Mouse (Mus musculus) right cerebral cortex, postnatal 14 days (tissue): ENCODE results near the gene Stim2.
A peak's percentile ranks its signal among the peaks of the same experiment; 100 is the strongest.

Experiments
- DNase-seq: peaks from one replicate; pipeline ENCODE4 v3.0.0; 2022

Stim2 gene

DNA sequence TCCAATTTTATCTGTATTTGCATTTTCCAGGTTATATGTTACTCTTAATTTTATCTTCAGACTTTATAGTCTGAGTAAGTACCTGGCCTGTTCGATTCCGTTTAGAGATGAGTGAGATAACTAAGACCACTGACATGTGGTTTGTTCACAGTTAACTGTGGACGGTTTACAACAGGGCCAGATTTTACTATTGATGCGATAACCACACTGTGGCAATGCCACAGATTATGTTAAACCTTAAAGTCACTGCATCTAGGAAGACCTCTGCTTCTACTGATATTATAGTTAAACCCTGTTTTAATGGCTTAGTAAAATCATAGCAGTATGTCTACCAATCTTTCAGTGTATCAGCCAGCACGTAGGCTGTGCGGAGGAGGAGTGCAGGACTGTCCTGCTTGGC, 53.9 kb downstream of the Stim2 start:
- DNase-seq: no peak

DNA sequence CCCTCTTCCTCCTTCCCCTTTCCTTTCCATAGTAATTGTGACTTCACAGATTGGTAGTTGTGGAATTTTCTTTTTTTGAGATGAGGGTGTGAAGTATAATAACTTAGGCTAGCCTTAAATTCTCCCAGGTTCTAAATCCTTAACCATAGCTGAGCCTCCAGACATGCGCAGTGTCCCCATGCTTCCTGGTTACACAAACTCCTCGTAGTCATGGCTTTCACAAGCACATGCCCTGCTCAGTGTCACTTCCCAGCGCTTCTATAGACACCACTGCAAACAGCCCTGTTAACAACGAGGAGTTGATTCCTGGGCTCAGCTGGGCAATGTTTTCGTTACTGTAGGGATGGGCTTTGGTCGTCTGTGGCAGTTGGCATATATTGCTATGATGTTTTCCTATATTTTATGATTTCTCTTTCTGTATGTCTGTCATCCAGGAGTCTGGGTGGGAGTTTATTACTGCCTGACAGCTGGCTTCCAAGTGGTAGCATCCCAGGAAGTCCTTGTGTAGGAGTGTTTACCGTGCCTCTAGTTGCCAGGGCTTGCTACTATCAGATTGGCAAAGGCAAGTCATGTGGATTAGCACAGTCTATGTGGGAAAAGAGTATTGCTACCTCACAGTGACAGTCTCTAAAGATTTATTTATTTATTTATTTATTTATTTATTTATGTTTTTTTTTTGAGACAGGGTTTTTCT, 55.5 kb downstream of the Stim2 start:
- no peak for DNase-seq

DNA sequence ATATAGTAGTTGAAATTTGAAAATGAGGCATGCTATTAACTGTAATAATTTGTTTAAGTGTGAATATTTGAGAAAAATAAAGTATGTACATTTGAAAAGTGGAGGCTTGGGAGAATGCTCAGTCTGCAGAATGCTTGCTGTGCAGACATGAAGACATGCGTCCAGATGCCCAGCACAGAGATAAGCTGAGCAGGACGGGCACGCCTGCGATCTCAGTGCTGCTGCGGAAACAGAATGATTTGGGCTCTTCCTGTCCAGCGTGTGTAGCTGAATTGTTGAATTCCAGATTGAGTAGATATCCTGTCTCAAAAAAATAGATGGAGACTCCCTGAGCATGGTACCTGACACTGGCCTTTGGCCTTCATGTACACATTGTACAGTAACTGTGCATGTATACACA, 58.0 kb downstream of the Stim2 start:
- DNase-seq: no peak

DNA sequence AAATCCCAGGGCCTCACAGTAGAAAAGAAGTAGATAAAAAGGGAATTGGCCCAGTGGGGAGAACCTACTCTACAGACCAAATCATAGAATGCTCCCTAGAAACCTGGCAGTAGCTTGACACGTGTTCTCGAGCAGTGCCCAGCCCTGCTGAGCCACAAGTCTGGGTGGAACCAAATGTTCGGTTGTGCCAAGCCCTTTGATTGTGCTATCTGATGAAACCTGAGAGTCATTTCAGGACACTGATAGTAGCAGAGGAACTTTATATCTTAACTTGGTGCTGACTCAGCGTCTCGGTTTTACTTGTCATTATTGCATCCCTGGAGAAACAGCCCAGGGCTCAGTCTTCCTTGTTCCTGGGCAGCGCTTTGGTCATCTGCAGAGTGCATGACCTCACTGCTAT, 61.7 kb downstream of the Stim2 start:
- DNase-seq: no peak

DNA sequence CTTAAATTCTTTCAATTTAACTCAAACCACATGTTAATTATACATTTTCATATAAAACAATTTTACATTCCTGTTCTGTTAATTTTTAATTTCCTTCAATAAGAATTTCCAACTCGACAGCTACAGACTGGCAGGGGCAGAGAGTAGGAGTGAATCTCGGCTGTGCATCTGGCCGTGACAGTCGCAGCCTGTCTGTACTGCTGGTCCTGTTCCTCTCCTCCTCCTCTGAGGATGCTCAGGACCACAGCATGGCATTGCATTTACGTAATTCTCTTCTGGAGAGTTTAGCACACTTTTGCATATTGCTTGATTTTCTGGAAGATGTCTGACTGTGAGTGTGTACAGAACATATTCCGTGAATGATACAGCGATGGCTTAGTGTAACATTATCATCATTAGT, 63.8 kb downstream of the Stim2 start:
- DNase-seq: no peak

DNA sequence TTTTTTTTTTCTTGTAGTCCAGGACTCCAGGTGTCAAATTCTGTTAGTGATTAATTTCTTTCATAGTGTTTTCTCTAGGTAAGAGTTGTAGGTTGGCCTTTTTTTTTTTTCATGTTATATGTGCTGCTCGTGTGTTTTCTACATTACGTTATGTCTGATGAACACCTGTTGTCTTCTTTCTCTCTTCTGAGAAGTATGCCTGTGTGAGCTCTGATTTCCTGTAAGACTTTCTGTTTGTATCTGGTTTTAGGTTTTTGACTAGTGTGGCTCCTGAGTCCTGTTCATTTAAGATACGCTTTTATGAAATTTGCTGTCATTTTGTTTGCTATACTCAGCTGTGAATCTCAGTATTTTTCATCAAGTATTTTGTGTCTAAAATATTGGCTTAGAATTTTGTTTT, 69.3 kb downstream of the Stim2 start:
- no peak for DNase-seq

DNA sequence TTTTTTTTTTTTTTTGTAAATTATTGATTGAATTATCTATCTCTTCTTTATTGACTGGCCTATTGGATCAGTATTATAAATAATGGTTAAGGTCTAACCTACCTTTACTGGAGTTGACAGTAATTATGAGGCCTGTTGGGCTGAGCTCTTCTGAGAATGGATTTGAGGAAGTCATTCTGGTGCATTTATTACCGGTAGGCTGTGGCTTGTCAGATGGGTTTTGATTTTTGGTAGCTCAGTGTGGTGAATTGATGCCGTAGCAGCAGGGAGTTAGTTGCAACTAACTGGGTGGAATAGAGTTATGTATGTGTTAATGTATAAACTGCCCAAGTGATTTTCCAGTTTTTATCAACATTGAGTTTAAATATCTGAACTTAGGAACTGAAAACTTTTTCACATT, 72.2 kb downstream of the Stim2 start:
- no peak for DNase-seq

DNA sequence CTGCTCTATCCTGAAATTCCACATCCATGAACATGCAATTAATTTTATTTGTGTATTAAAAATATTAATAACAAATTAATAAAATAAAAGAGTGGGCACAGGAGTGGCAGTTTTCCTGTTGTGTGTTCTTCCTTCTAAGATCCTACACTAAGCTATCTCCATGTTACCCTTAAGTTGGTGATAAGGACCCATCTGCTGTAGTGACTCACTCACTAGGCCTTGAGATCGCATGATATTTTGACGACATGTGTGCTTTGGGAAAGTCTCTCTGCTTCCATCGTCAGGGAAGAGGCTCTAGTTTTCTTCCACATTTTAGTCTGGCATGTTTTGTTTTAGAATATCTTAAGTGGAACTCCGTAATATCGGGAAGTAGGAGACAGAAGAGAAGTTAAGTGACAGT, 73.0 kb downstream of the Stim2 start:
- DNase-seq: no peak

DNA sequence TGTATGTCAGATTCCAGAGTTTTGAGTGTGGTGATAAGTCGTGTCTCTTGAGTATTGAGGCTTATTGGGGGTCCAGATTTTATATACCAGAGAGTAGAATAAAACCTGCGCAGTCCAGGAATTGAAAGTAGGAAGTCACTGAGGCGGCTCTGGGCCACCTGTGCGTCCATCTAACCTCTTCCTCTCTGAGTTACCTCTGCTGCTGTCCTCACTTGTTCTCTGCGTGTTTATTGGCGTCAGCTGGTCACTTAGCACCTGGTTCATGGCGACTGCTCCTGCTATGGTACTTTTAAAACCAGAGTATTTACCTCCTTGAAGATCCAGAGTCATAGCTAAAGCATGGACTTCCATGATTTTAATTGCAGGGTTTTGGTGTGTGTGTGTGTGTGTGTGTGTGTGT, 73.4 kb downstream of the Stim2 start:
- DNase-seq: no peak

DNA sequence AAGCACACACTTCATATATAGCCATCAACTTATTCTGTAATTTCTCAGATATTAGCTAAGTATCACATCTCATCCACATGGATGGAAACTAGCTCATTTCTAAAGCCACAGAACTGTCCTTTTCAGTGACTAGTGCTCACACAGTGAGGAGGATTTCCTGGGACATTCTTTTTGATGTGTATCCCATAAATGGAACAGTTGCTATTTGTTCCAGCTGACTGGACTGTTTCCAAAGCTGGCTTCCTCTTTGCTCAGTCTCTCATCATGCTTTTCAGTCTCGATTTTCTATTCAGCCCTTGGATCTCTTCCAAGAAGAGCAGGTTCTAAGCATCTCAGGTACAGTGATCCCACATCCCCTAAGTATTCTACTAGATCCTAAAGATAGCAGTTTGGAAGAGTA, 75.0 kb downstream of the Stim2 start:
- DNase-seq: no peak

DNA sequence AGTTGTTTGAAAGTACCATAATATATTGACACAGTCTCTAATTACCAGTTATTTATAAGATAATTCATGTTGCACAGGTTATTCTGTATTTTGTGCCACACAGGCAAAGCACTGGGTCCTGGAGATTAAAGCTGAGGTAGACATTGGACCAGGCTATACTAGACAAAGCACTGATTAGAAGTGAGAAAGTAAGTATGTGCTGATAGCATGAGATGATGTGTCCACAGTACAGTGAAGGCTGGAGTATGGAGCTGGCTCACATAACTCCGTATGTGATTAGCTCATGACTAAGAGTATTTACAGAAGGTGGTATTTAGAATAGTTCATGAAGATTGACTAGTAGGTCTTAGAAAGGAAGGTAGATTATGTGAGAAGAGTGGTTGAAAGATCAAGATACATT, 81.7 kb downstream of the Stim2 start:
- no peak for DNase-seq

DNA sequence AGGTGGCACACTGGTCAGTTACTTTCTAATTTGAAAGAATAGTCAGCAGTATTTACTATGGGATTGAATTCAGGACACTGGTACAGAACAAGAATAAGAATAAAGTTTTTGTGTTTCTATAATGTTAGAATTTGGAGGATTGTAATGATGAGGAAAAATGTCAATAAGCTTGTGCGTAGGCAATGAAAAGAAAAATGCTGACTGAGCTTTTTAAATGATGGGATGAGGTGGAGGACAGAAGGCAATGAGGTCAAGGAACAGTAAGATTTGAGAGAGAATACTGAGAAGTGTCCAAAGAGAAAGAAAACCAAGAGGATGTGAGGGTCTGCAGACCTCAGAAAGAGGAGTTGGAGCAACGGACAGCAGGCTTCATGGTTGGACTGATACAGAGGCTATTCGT, 89.6 kb downstream of the Stim2 start:
- DNase-seq: no peak

DNA sequence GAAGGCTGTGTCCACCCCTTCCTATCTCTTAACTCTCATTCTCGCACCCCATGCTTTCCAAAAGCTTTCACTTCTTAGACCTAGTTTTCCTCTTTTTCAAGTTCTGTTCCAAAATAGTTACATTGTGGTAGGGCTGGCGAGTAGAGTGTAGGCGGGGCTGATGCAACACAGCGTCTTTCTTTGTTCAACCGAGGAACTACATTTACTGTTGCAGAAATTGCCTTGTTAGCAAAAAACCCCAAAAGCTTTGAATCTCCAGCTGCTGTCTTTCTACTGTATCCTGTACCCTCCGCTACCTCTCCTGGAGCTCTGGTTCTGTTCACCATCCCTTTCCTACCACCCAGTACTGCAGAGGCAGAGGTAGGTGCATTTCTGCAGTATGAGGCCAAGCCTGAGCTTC, 99.9 kb downstream of the Stim2 start:
- DNase-seq: no peak

DNA sequence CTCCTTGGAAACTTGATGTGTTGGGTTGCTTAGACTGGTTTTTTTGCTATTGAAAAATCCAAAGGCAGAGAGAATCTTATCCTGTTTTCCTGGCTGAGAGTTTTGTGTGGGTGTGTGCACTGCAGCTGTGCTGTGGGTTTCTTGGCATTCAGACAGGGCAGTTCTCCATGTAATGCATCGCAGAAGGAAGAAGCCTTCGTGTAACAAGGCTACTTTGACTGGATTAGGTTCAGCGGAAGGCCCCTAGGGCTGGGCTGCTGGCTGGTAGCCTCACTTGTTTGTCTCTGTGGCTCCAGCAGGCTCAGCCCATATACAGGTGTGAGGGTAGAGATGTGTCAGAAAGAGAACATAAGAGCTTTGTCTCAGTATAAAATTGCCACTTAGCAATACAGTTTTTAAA, 102.6 kb downstream of the Stim2 start:
- peak; percentile 32 for DNase-seq

DNA sequence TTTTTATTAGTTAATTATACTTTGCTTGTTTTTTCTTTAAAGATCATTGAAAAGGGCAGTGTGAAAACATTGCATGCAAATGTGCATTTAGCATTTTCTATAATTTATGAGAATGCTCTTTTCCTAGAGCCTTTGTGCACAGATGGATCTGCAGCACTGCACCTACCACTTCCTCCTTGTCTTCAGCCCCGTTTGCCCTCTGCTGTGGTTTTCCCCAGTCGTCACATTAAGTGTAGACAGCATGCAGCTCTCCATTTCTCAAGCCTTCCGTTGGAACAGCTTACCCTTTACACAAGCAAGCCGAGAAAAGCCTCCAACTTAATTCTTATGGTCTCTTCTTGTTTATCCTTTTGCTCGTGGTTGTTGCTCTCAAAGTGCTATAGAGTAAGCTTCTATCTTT, 103.0 kb downstream of the Stim2 start:
- no peak for DNase-seq

DNA sequence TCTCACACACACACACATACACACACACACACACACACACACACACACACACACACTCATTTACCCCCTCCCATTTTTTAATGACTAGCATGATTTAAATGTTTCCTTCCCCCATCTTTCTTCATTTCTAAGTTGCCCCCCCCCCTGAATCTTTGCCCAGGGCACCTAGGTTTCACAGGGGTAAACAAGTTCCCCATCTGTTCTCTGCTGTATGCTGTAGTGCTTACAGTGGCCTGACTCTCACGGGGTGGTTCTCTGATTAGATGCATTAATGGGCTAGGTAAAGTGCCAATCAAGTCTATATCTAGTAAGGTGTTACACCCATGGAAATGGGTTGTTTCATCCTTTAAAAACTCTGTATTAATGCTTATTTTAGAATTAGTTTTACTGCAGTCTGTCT, 103.7 kb downstream of the Stim2 start:
- no peak for DNase-seq

DNA sequence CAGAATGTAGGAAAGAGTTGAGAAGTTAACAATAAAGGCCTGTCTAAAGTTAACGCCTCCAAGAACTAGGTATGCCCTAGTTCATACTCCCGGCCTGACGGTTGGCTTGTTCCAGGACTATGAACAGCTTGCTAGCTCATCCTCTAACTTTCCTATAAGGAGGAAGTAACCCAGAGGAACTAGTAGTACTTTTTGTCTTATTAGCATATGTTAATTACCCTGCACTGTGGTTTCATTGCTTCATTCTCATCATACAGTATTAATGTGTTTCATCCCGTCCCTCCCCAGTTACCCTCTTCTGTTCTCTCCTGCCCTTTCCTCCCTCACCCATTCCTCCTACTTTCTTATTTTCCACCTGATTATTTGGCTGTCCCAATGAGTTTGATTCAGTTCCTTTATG, 108.4 kb downstream of the Stim2 start:
- DNase-seq: no peak

DNA sequence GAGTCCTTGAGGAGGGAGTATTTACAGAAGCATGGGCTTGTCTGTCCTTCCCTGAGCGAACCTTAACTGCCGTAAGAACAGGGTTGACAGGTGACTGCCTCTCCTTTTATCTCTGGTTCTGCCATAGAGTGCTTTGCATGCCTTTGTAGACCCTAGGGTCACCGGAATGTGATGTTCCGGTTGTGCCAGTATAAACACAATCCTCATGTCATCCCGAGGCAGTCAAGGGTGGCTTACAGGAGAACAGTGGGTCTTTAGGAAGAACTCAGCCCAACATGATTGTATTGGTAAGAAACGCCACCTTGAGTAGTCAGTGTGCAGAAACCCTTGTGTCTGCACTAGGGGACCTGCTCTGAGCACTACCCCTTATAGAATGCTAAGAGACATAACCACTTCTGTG, 108.8 kb downstream of the Stim2 start:
- no peak for DNase-seq

DNA sequence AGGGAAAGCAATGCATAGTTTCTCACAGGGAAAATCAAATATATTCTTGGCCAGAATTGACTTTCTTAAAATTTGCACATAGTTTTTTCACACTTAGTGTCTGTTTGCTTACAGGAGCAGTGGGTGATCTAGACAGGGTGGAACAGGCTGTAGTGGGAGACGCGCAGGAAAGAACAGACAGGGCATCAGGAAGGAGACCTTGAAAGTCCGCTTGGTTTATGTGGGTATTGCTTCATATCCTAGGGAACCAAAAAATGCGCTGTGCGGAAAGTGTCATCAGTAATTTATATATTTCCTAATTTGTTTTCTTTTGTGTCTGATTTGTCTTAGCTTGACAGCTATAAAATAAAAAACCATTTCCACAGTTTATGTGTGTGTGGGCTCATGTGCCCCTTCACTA, 110.8 kb downstream of the Stim2 start:
- DNase-seq: no peak

DNA sequence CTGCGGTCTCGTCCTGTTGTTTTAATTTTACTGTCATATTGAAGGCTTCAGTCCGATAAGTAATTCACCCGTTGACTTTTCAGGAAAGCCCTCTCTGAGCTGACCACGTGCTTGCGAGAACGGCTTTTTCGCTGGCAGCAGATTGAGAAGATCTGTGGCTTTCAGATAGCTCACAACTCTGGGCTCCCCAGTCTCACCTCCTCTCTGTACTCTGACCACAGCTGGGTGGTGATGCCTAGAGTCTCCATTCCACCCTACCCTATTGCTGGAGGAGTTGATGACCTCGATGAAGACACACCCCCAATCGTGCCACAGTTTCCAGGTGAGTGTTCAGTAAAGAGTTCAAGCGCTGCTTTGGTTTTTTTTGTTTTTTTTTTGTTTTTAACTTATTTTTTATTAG, 112.5 kb downstream of the Stim2 start:
- DNase-seq: no peak

DNA sequence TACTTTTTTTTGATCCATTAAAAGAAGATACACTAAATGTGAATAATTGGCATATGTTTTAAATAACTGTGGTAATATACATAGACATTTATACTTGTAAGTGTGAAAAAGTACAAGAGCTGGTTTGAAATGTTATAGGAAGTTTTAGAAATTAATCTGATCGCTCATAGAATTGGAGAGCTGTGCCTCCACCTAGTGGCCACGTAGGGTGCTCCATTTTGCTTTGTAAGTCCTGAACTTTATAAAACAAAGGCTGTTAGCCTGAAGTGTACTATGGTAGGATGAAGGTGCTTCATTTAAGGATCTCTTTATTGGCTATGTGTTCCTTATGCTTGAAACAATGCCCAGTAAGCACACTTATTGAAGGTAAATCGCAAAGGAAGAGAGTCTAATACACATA, 115.0 kb downstream of the Stim2 start:
- DNase-seq: peak; percentile 68

DNA sequence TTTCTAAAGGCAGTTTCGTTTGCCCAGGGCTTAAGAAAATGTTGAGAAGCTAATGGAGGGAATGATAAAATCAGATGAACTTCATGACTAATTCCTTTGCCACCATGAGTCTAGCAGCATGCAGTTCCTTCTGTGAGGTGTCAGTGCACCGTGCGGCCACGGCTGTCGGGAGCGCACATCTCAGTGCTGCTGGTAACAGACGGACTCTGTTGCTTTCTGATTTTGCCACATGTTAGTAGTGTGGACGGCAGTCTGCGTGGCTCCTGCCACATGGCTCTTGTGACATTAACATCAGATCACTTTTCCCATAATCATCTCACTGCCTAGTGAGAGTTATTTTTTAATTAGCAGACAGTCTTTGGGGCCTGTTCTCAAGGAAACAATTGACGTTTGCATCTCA, 118.2 kb downstream of the Stim2 start:
- no peak for DNase-seq

DNA sequence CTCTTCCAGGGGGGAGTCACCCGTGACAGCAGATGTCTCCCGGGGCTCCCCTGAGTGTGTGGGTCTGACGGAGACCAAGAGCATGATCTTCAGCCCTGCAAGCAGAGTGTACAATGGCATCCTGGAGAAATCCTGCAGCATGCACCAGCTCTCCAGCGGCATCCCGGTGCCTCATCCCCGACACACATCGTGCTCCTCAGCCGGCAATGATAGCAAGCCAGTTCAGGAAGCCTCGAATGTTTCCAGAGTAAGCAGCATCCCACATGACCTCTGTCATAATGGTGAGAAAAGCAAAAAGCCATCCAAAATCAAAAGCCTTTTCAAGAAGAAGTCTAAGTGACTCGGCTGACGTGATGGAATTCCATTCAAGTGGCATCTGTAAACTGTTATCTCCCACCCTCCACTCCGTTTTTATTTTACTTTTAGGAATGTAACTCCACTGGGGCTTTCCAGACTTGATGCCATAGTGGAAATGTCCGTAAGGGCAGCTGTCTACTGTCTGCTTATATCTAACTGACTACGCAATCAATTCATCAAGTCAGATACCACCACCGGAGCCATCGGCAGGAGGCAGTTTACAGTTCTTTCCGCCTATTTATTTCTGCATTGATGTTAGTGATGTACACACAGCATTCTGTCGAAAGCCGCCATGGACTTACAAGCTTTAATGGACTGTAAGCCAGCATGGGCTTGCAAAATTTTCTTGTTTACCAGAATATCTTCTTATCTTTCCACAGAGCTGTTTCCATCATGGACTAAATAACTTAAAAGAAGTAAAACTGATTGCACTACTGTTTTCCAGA, 120.3 kb downstream of the Stim2 start:
- DNase-seq: no peak

DNA sequence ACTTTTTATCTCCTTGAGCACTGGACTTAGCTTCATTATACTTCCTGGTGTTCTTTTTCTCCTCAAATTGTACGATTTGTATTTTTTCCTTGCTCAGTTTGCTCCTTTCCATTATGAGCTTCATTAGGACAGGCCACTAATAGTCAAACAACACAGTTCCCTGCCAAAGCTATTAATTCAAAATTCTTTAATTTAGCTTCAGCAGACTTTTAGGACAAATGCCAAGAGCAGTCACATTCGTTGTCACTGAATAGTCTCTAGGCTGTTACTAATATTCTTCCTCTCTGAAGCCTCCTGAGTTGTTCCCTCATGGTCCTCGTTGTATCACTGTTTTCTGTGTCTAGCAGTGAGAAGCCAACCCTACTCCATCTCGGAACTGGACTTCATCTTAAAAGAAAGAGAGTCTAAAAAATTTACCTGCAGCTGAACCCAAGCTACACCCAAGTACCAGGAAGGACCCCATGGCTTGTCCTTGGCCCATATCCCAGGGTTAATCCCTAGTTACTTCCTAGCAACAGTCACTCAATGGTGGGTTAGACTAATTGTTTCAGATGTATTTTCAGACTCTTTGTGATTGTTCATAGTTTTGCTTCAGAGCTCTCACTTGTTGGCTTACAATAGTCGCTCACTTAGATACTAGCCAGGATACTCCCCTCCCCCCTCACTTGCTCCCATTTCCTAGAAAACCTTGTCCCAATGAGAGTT, 149.9 kb downstream of the Stim2 start:
- no peak for DNase-seq
